In genomic region chr9:21609861-21610260, GRCm38 (mm10) we compare ENCODE assay signal across 14 mouse cellular contexts. TPM values are rescaled to one million over a fixed set of nuclear protein-coding genes. Genes with fewer than 3 reads are reported as not detected.
A peak's percentile ranks its signal among the peaks of the same experiment; 100 is the strongest.
DNase-seq lines count a peak whose midpoint lies in the region; ATAC-seq and TF ChIP-seq lines count a peak whose summit lies in the region.
"Had no signal": no experiment of that assay in that cellular context is flagged by ENCODE, and none has a peak within 500 bp of the region (broad histone marks: within the 10 kb centered on the region; RNA-seq: fewer than 3 reads in every experiment).

No protein-coding gene starts in this region.

- H3K27me3 ChIP-seq in MEL (ENCODE audit: control insufficient read depth in 1 of 2, insufficient read depth in 2 of 2, low read length in 2 of 2): no peaks in the 10 kb centered on the region
- no peaks in the 10 kb centered on the region for H3K27me3 ChIP-seq in stomach, postnatal 0 days (ENCODE audit: control insufficient read depth, insufficient read depth, low read length)
- H3K27me3 ChIP-seq in intestine, embryonic 15.5 days (replicated peaks): no peaks in the 10 kb centered on the region
- H3K27me3 ChIP-seq: neural tube, embryonic 12.5 days had no signal

- H3K9me3 ChIP-seq in MEL (replicated peaks; ENCODE audit: insufficient read depth, low read length): no peaks in the 10 kb centered on the region
- no peaks in the 10 kb centered on the region for H3K9me3 ChIP-seq in stomach, postnatal 0 days (ENCODE audit: control insufficient read depth, low read length)
- no peaks in the 10 kb centered on the region for H3K9me3 ChIP-seq in intestine, embryonic 15.5 days
- H3K9me3 ChIP-seq: neural tube, embryonic 12.5 days had no signal

- TF ChIP-seq RAD21 in MEL (IDR thresholded peaks at IDR 0.05; ENCODE audit: low read depth, low read length): no peak

- ATAC-seq in stomach, postnatal 0 days (ENCODE audit: low FRiP score, low TSS enrichment): peak; percentile 80
- no peak for ATAC-seq in intestine, embryonic 15.5 days

- peaks cover 10 to 16% of the 10 kb centered on the region in 2 experiments for H3K4me1 ChIP-seq in MEL (ENCODE audit: control insufficient read depth in 1 of 2, insufficient read depth in 2 of 2, low read length in 2 of 2)
- no peaks in the 10 kb centered on the region for H3K4me1 ChIP-seq in stomach, postnatal 0 days (replicated peaks; ENCODE audit: control insufficient read depth, insufficient read depth)
- H3K4me1 ChIP-seq in intestine, embryonic 15.5 days (replicated peaks): no peaks in the 10 kb centered on the region
- H3K4me1 ChIP-seq: neural tube, embryonic 12.5 days had no signal

- H3K4me3 ChIP-seq in MEL (ENCODE audit: control insufficient read depth in 1 of 2, insufficient read depth in 1 of 2, low read depth in 2 of 2, low read length in 2 of 2): no peak overlapping the region
- H3K4me3 ChIP-seq in stomach, postnatal 0 days (ENCODE audit: low read depth, low read length): no peak overlapping the region
- H3K4me3 ChIP-seq in intestine, embryonic 15.5 days (replicated peaks): no peak overlapping the region
- H3K4me3 ChIP-seq: erythroblast, embryonic 14.5 days; neural tube, embryonic 12.5 days had no signal

- TF ChIP-seq POLR2A in MEL (IDR thresholded peaks at IDR 0.05; ENCODE audit: control insufficient read depth in 1 of 2, insufficient read depth in 1 of 2, low read depth in 1 of 2, low read length in 2 of 2, poor library complexity in 1 of 2): no peak

- no peak overlapping the region for H3K9ac ChIP-seq in MEL (ENCODE audit: control insufficient read depth, low read depth, low read length, poor library complexity, severe bottlenecking)
- H3K9ac ChIP-seq in stomach, postnatal 0 days (ENCODE audit: low read length): no peak overlapping the region
- H3K9ac ChIP-seq in intestine, embryonic 15.5 days: no peak overlapping the region
- H3K9ac ChIP-seq: neural tube, embryonic 12.5 days had no signal

- DNase-seq in adrenal gland, adult 2 months: peak; percentile 72
- no peak for DNase-seq in adrenal gland, postnatal 4 days (ENCODE audit: low spot score in 2 of 2)
- DNase-seq in MEL (ENCODE audit: low read depth, low spot score): peak; percentile 83
- DNase-seq in lung, postnatal 14 days: peak; percentile 49
- DNase-seq in stomach, postnatal 0 days (ENCODE audit: low spot score): no peak
- DNase-seq in left cerebral cortex, postnatal 4 days: no peak
- no peak for DNase-seq in cerebellum, postnatal 25 days
- DNase-seq: cerebellum, postnatal 36 days; gastrocnemius, postnatal 36 days; heart, postnatal 4 days had no signal

- H3K27ac ChIP-seq in MEL (ENCODE audit: control insufficient read depth, low read depth, low read length): no peak overlapping the region
- no peak overlapping the region for H3K27ac ChIP-seq in stomach, postnatal 0 days (replicated peaks)
- H3K27ac ChIP-seq in intestine, embryonic 15.5 days: no peak overlapping the region
- H3K27ac ChIP-seq: macrophage; neural tube, embryonic 12.5 days had no signal

- 91% methylated on average over 1 of the region's 1 CpGs for WGBS in stomach, postnatal 0 days
- WGBS in intestine, embryonic 15.5 days: 92% methylated on average over 1 of the region's 1 CpGs

- TF ChIP-seq EP300 in MEL (IDR thresholded peaks at IDR 0.05; ENCODE audit: low read depth in 1 of 2, low read length in 2 of 2): no peak; a peak in 1 of 4 replicates
- no peak for TF ChIP-seq EP300 in stomach, postnatal 0 days (optimal IDR thresholded peaks at IDR 0.05)

- H3K36me3 ChIP-seq in MEL (ENCODE audit: control insufficient read depth in 1 of 2, insufficient read depth in 2 of 2, low read length in 2 of 2): peaks cover 0 to 9% of the 10 kb centered on the region in 2 experiments; a peak in 2 of 4 replicates
- no peaks in the 10 kb centered on the region for H3K36me3 ChIP-seq in stomach, postnatal 0 days (ENCODE audit: control insufficient read depth, insufficient read depth, low read length)
- no peaks in the 10 kb centered on the region for H3K36me3 ChIP-seq in intestine, embryonic 15.5 days
- H3K36me3 ChIP-seq: neural tube, embryonic 12.5 days had no signal

- no peak overlapping the region for H3K4me2 ChIP-seq in stomach, postnatal 0 days (replicated peaks; ENCODE audit: low read depth)
- no peak overlapping the region for H3K4me2 ChIP-seq in intestine, embryonic 15.5 days (replicated peaks)
- H3K4me2 ChIP-seq: neural tube, embryonic 12.5 days had no signal

- intact Hi-C loops in left cerebral cortex, postnatal 4 days (cut with DNase I): no loop called here

- TF ChIP-seq CTCF in MEL (IDR thresholded peaks at IDR 0.05 in 2 of 3, conservative IDR thresholded peaks at IDR 0.05 in 1 of 3; ENCODE audit: control insufficient read depth in 1 of 3, insufficient read depth in 1 of 3, low read depth in 2 of 3, low read length in 3 of 3, poor library complexity in 1 of 3, severe bottlenecking in 1 of 3): no peak
- TF ChIP-seq CTCF in stomach, postnatal 0 days (IDR thresholded peaks at IDR 0.05; ENCODE audit: low read depth): no peak

- no peaks in the 10 kb centered on the region for H3K79me2 ChIP-seq in MEL (ENCODE audit: control insufficient read depth, insufficient read depth, low read length, poor library complexity)

TF ChIP-seq in MEL, 35 proteins besides CTCF, POLR2A, EP300 and RAD21:
- TF ChIP-seq NRF1 (IDR thresholded peaks at IDR 0.05; ENCODE audit: insufficient read depth, low read depth, low read length, poor library complexity, severe bottlenecking): no peak
- TF ChIP-seq TBP (IDR thresholded peaks at IDR 0.05; ENCODE audit: low read depth, low read length): peak; percentile 41; the same call in 1 of the 2 replicates
TF ChIP-seq in MEL: peak in this region for 1.

RNA-seq across cellular contexts. Expression of gene Smarca4, which starts 6.1 kb away (rescaled TPM):
- 10 to 100 TPM; 72.3 to 88.2 TPM for total RNA-seq in adrenal gland, adult 2 months (2021)
- polyA plus RNA-seq in adrenal gland, adult 2 months (2012; rRNA removed): 47.1 and 62.0 TPM in 2 replicates
- total RNA-seq in adrenal gland, postnatal 4 days (2021): 10 to 100 TPM; 86.1 to 94.8 TPM
- total RNA-seq in MEL (2012; rRNA removed): 249 and 263 TPM in 2 replicates
- 100 to 1,000 TPM in 1 of 2 experiments, 10 to 100 TPM in 1; 71.4 to 381 TPM for polyA plus RNA-seq in MEL (2012; ENCODE audit: insufficient read depth in 1 of 2, insufficient read length in 2 of 2, low read depth in 1 of 2, low replicate concordance in 2 of 2, missing spikeins in 1 of 2)
- 27.2 and 29.0 TPM in 2 replicates for polyA plus RNA-seq in stomach, postnatal 0 days (2015; fragmentation: Nextera tagmentation; extraction: Ambion mirVana)
- total RNA-seq in left cerebral cortex, postnatal 4 days (2021): 100 to 1,000 TPM; 185 to 186 TPM
- polyA plus RNA-seq in intestine, embryonic 15.5 days (2015; fragmentation: Nextera tagmentation; extraction: Ambion mirVana): 67.0 and 68.6 TPM in 2 replicates

RNA-seq across cellular contexts. Expression of gene Yipf2, which starts 17.2 kb away (rescaled TPM):
- 10 to 100 TPM; 26.5 to 36.1 TPM for total RNA-seq in adrenal gland, adult 2 months (2021)
- polyA plus RNA-seq in adrenal gland, adult 2 months (2012; rRNA removed): 58.5 and 67.4 TPM in 2 replicates
- 10 to 100 TPM; 27.2 to 28.4 TPM for total RNA-seq in adrenal gland, postnatal 4 days (2021)
- total RNA-seq in MEL (2012; rRNA removed): 22.8 and 24.0 TPM in 2 replicates
- polyA plus RNA-seq in MEL (2012; ENCODE audit: insufficient read depth in 1 of 2, insufficient read length in 2 of 2, low read depth in 1 of 2, low replicate concordance in 2 of 2, missing spikeins in 1 of 2): 10 to 100 TPM in 1 of 2 experiments, not detected in 1; 84.9 TPM
- 22.5 and 25.5 TPM in 2 replicates for polyA plus RNA-seq in stomach, postnatal 0 days (2015; fragmentation: Nextera tagmentation; extraction: Ambion mirVana)
- 1 to 10 TPM; 7.0 to 9.9 TPM for total RNA-seq in left cerebral cortex, postnatal 4 days (2021)
- 25.2 and 34.3 TPM in 2 replicates for polyA plus RNA-seq in intestine, embryonic 15.5 days (2015; fragmentation: Nextera tagmentation; extraction: Ambion mirVana)

RNA-seq across cellular contexts. Expression of gene Timm29, which starts 17.3 kb away (rescaled TPM):
- total RNA-seq in adrenal gland, adult 2 months (2021): 10 to 100 TPM; 55.2 to 62.3 TPM
- polyA plus RNA-seq in adrenal gland, adult 2 months (2012; rRNA removed): 60.1 and 62.2 TPM in 2 replicates
- total RNA-seq in adrenal gland, postnatal 4 days (2021): 10 to 100 TPM; 55.6 to 57.3 TPM
- 74.1 and 87.9 TPM in 2 replicates for total RNA-seq in MEL (2012; rRNA removed)
- 100 to 1,000 TPM in 1 of 2 experiments, 10 to 100 TPM in 1; 45.8 to 163 TPM for polyA plus RNA-seq in MEL (2012; ENCODE audit: insufficient read depth in 1 of 2, insufficient read length in 2 of 2, low read depth in 1 of 2, low replicate concordance in 2 of 2, missing spikeins in 1 of 2)
- polyA plus RNA-seq in stomach, postnatal 0 days (2015; fragmentation: Nextera tagmentation; extraction: Ambion mirVana): 16.5 and 18.2 TPM in 2 replicates
- 10 to 100 TPM; 56.7 to 58.7 TPM for total RNA-seq in left cerebral cortex, postnatal 4 days (2021)
- polyA plus RNA-seq in intestine, embryonic 15.5 days (2015; fragmentation: Nextera tagmentation; extraction: Ambion mirVana): 27.3 and 29.3 TPM in 2 replicates

Comparison
In these comparisons a context has a peak if more than half of its experiments do, and no peak if none do; other contexts are left out.
1. DNase-seq: peak in adrenal gland, adult 2 months (single experiment), MEL (single experiment) and lung, postnatal 14 days (single experiment); none in adrenal gland, postnatal 4 days (0 of 2), stomach, postnatal 0 days (single experiment), left cerebral cortex, postnatal 4 days (single experiment) and cerebellum, postnatal 25 days (0 of 2).